Mouse (Mus musculus): ENCODE measurements around the gene Zfp648. TPM values are rescaled to one million over a fixed set of nuclear protein-coding genes. Genes with fewer than 3 reads are reported as not detected.

Zfp648 gene
- not detected for total RNA-seq (2023)

GRCm38 (mm10) chr1:154200955-154201722, at the start of gene Zfp648:
Zfp648 (plus strand) TSS chr1:154201187.

All from CD4-positive naive resting alpha-beta T cell, adult 57 days (primary cell).